Mouse (Mus musculus) frontal cortex, adult (tissue): ENCODE measurements at regions not wholly inside any gene's neighbourhood (a gene's known extent, or its start where the extent isn't known, plus 50 kb on each side); places are given as distances from the start of the nearest gene placed in this dataset.

ENCODE experiments used
- ATAC-seq: cut with Nextera tagmentation; 2 replicates; pipeline ENCODE4 v1.9.2; 2017; ENCODE audit warnings: mild to moderate bottlenecking, moderate library complexity, mixed read lengths; ENCODE audit not compliant: low TSS enrichment

DNA sequence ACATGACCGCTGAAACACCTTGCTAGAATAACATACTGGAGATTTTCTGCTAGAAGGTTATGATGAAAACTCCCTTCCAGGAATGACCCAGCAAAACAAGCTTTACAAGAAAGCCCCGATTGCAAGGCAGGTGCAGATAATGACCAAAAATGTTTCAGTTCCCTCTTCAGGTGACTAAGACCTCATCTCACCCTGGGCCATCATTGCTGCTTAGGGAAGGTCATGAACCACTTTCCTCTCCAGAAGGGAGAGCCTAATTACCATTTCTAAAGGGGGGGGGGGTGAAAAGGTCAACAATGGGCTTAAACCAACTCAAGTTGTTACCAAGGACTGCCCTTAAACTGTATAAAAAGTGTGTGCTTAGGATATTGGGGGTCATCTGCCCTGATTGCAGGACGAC is 59.8 kb upstream of the Speer4c start:
- no peak for ATAC-seq

DNA sequence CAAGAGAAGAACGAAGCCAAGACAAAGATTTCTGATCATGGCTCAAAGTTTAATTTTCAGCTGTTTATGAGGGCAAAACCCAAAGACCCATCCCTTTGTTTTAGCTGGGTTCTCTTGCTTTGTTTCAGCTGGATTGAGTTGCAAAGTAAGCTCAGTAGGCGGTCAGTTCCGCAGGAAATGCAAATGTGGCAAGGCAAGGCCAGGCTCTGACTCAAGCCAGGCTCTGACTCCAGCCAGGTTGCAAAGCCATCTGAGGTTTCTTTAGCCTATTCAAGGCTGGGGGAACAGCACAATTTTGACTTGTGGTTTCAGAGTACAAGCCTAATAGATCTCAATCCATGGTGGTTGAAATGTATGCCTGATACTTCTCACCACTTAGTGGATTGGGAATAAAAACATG is 60.5 kb upstream of the Speer4c start:
- ATAC-seq: no peak

DNA sequence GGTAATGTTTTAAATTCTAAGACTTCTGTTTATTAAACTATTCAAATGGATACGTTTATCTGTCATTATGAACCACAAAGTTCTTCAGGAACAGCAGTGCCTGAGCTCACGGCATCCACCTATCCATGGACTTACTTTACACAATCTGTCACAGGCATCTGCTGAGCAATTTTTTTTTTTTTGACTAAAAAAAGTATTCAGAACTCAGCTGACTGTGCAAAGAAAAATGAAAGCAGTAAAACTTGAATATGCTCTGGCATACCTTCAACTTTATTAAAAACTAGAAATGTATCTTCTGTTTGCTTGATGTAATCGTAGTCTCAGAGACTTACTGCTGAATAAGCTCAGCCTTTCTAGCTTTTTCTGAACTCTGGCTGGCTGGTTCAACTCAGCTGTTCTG is 62.0 kb upstream of the Speer4c start:
- ATAC-seq: peak; percentile 57

DNA sequence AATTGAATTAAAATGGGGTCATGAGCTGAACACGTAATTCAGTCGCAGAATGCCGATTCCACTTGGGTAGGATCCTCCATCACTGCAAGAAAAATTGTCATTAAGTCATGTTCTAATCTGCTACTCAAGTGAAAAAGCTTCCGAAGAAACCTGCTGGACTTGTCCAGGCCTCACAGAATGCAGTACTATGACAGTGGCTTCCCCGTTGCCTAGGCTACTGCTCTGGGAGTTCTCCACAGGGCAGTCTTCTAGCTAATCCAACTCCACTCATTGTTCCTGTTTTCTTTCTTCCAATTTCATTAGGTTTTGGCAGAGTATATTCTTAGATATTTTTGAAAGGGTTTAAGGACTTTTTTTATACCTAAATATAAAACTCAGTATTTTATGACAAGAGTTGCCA is 89.5 kb upstream of the Speer4c start:
- no peak for ATAC-seq

DNA sequence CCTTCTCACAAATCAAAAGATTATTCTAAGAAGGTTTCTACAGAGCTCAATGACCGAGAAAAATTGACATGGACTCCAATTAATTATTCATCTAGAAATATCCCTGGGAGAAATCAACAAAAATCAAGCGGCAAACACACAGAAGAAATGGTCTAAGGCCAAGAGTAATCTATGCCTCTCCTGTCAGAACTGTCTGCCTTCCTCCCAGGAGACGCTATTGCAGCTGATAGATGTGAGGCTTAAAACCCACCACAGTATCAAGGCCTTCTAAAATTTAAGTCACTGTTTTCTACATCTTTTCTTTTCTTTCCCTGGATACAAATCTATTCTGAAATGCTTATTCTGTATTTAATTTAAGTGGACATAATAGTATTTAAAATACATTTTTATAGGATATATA is 102.8 kb upstream of the Speer4c start:
- no peak for ATAC-seq

DNA sequence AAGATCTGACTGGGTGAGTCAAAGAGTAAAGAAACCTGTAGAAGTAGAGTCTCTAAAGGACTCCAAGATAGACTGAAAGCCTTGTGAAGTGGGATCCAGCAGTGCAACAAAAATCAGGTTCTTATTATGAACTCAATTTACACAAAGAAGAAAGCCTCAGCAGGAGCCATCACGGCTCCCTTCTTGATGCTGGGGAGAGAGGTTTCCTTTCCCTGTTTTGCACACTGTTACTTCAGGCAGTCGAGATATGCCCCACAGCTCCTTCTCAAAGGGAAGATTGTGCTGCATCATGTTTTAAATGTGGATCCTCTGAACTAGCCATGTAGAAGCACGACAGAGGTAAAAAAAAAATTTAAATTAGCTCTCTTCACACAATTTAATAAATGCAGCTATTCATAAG is 103.3 kb upstream of the Speer4c start:
- no peak for ATAC-seq

DNA sequence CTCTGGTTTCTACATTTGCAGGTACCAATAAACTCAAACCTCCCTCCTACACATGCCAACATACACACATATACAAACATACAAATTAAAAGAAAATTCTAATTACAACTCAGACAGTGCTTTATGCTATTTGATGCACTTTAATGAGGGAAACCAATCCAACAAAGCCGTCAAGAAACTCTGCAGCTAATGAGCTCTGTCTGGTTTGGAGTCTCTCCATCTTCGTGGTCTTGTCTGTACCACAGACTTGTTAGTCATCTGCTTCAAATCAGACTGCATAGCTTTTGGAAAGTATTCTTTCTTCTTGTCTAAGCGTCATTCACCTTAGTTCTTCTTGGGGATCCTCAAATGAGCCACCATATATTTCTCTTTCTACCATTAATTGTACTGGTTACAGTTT is 108.9 kb upstream of the Speer4c start:
- ATAC-seq: no peak

DNA sequence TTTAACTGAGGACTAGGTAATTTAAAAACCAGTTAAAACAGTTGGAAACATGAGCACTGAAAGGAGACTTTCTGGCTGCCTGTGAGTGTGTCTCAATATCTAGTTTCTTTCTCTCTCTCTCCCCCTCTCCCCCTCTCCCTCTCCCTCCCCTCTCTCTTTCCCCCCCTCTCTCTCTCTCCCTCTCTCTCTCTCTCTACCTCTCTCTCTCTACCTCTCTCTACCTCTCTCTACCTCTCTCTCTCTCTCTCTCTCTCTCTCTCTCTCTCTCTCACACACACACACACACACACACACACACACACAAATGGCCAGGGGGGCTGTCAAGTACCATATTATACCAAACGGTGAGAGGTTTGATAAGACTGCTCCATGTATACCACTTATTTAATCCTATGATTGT is 103.0 kb upstream of the Cacna2d1 start:
- ATAC-seq: no peak

DNA sequence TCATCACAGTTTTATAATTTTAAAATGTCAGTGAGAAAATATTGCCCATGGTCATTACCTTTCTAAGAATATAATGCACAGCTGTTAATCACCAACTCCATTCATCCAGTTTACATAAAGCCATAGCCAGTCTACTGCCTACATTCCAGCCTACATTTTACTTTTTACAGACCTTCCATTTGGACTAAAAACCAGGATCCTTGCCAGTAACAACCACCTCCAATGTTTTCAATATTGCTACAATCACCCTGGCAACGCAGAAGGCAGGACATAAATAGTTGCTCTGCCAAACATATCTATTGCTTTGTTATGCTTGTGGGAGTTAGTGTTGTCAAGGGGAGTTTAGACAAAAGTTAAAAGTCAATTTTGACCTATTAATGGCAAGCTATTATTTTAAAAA is 102.2 kb upstream of the Cacna2d1 start:
- ATAC-seq: peak; percentile 89

DNA sequence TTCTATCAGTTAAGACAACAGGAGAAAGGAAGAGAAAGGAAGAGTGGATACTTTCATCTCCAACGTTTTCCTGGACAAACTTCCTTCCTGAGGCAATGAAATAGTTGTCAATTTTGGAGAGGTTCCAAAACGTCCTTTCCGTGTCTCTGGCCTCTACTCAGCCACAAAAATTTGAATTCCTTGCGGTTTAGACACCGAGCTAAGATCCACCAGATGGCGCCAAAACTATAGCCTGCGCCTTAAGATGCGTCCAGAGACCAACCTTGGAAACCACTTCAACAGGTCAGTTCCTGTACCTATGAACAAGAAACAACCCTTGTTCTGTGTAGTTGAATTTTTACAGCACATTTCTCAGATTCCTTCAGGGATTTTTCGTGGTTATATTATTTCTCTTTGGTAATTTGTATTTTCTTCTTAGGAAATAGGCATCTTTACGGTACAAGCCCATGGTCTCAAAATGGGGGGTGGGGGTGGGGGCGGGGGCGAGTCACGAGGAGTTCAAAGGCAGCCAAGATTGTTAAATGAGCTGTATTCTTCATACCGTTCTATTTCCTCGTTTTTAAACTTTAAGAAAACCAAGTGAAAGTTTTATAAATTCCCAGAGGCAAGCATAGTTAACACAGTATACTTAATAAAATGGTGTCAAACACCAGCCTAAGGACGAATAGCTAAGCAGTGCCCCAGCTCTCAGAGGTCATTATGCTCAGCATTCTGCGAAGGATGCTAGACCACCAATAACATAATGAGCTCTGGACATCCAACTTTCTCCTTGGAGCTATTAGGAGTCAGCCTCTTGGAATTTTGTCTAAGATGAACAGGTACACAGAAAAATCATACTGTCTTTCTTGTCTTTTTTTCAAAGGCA is 96.2 kb upstream of the Cacna2d1 start:
- peak; percentile 95 for ATAC-seq

DNA sequence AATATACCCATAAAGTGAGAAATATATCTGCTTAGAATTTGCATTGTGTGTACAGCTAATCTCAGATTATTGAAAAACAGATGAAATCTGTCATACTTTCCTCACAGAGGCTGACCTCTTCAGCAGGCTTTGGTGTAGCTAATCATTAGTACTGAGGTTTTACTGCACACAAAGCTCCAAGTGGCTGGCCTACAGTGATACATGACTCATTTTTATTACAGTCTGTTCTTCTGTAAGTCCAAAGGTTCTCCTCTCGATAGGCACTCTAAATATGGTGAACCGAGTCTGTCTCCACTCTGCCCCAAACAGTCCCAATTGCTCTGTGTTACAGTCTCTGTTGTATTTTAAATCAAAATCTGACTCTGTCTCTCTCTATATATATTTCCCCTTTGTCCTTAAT is 87.7 kb upstream of the Cacna2d1 start:
- no peak for ATAC-seq

DNA sequence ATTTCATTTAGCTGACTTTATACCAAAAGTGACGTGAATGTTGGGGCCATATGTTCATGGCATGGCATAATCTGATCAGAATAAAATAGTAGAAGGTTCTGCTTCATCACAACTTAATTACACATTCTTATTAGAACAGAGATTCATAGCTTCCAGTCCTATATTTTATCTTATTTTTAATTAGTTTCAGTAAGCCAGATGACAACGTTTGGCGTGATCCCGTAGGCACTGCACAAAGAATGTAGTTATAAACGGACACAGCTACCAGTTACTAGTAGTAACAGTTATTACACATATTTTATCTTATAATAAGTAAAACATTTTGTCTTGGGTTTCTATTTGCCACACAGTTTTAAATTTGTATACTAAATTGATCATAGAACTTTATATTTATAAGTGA is 85.0 kb upstream of the Cacna2d1 start:
- ATAC-seq: no peak

DNA sequence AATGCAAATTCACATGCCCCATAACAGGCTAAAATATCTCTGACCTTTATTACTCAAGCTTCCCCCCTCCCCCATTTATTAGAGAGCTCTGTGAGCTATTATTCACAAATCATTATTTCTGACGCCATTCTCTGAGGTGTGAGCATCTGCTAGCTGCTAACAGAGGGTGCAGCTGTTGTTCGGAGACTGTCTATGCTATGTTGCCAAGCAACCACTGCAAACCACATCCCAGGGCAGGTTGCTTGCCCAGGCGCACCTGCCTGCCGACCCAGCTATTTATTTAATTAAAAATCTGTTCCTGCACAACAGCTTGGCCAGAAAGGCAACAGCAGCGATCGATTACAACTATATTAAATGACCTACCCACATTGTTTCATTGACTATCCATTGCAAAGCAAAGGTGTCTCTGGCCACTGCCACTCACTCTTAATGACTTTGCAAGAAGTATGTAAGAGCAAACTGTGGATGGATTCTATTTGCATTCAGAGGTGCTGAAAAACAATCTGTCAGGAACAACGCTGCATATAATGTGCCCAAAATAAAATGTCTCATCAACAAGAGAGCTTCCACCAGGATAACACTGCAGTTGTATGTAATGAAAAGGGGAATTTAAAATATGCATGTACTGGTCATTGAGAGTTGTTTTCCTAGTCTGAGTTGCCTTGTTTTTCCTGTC is 84.2 kb upstream of the Cacna2d1 start:
- peak; percentile 69 for ATAC-seq

DNA sequence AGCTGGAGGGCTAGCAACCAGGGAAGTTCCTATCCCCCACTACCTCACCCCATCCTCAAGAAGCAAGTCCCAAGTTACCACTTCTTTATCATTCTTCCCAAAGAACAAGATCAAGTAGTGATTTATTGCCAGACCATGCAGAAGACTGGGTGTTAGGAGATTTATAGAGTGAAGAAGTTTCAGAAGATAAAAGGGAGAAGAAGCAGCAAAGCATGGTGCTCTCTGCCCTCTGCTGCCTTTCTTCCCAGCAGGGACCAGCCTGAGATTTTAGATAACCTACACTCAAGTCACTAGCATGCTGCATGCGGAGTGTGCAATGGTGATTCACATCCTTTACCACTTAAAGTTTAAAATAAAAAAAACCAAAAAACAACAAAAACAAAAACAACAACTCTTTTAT is 79.7 kb upstream of the Cacna2d1 start:
- ATAC-seq: no peak

DNA sequence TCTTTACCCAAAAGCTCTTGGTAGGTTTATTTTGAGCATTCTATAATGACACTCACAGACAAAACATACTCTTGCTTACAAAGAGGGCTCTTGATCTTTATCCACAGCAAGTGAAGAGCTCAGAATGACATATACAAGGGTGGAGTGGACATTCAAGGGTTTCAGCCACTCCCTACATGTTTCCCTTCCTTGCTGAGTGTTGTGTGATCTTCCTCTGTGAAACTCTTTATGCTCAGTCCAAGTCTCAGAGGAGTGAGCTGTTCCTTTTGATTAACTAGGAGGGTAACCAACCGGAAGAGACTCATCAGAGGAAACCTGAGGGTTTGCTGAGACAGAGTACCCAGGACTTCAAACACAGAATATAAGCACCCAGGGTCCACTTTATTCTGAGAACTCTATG is 77.5 kb upstream of the Cacna2d1 start:
- ATAC-seq: no peak

DNA sequence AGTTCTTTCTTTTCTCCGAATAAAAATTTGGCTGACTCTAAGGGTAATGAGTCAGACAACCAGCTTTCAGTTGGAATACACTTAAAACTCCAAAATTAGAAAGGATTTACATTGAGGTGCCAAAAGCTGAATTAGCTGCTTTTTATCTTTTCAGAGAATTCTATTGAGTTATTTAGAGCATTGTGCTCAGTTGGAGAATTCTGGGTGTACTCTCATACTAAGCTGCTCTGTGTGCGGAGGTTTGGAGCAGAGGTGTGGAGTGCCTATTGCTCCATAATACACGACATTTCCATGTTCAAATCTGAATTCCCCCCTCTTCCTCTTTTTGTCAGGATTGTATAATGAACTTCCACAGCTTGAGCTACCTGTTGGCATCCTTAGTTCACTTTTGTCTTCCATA is 60.4 kb upstream of the Cacna2d1 start:
- ATAC-seq: peak; percentile 85

DNA sequence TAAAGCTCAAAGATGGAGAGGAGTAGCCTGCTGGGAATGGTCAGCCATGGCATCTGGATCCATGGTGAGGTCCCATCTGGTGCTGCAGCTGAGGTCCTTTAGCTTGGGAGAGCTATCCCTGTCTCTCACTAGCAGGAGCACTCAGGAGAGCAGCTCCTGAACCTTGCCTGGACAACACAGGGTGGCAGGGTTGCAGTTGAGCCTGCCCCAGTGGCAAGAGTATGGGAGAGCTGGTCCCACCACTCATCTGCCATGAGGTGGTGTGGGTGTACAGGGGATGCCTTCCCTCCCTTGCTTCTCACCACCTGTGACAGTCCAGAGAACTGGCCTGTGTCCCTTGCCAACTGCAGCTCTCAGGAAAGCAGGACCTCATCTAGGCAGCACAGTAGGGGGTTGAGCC is 51.5 kb upstream of the Cacna2d1 start:
- ATAC-seq: no peak
